Comparison of ENCODE assay signal across 16 mouse cellular contexts in genomic region chr10:13244192-13244591, GRCm38 (mm10). TPM values are rescaled to one million over a fixed set of nuclear protein-coding genes. Genes with fewer than 3 reads are reported as not detected.
DNase-seq lines count a peak whose midpoint lies in the region; ATAC-seq lines count a peak whose summit lies in the region.
"Had no signal": no experiment of that assay in that cellular context is flagged by ENCODE, and none has a peak within 500 bp of the region (broad histone marks: within the 10 kb centered on the region; RNA-seq: fewer than 3 reads in every experiment).

No protein-coding gene starts in this region.

- no peak for ATAC-seq in heart, embryonic 13.5 days (ENCODE audit: extremely low read depth, insufficient number of reproducible peaks, low FRiP score, low TSS enrichment)
- peak; percentile 60 for ATAC-seq in liver, embryonic 15.5 days (ENCODE audit: insufficient read depth)
- no peak for ATAC-seq in liver, embryonic 12.5 days
- 0 out of 2 replicates have a peak, but pooled peaks have one; percentile 19 for ATAC-seq in heart, embryonic 16.5 days (replicated peaks; ENCODE audit: extremely low read depth, insufficient read depth, low FRiP score)
- ATAC-seq: CD4-positive, CD25-positive, alpha-beta regulatory T cell, adult 4 months; forebrain, postnatal 0 days had no signal

- no peak overlapping the region for H3K4me2 ChIP-seq in heart, embryonic 13.5 days
- no peak overlapping the region for H3K4me2 ChIP-seq in liver, embryonic 15.5 days
- no peak overlapping the region for H3K4me2 ChIP-seq in liver, embryonic 12.5 days
- H3K4me2 ChIP-seq in heart, embryonic 16.5 days (ENCODE audit: low read depth, low read length) = no peak overlapping the region
- H3K4me2 ChIP-seq: neural tube, embryonic 15.5 days had no signal

- no peaks in the 10 kb centered on the region for H3K9me3 ChIP-seq in heart, embryonic 13.5 days
- no peaks in the 10 kb centered on the region for H3K9me3 ChIP-seq in liver, embryonic 15.5 days (replicated peaks)
- no peaks in the 10 kb centered on the region for H3K9me3 ChIP-seq in liver, embryonic 12.5 days (replicated peaks)
- no peaks in the 10 kb centered on the region for H3K9me3 ChIP-seq in heart, embryonic 16.5 days (replicated peaks; ENCODE audit: control insufficient read depth, low read length)
- H3K9me3 ChIP-seq: neural tube, embryonic 15.5 days had no signal

- no peak overlapping the region for H3K9ac ChIP-seq in heart, embryonic 13.5 days
- no peak overlapping the region for H3K9ac ChIP-seq in liver, embryonic 15.5 days
- H3K9ac ChIP-seq in liver, embryonic 12.5 days = no peak overlapping the region
- no peak overlapping the region for H3K9ac ChIP-seq in heart, embryonic 16.5 days (ENCODE audit: low read length)
- H3K9ac ChIP-seq: forebrain, postnatal 0 days; neural tube, embryonic 15.5 days had no signal

- intact Hi-C loops in heart, postnatal 25 days (cut with DNase I) = loop anchor here (5.0 kb wide), 1 partner anchor 157 kb away; no protein-coding TSS in a partner anchor

- 31% methylated on average over 3 of the region's 3 CpGs for WGBS in heart, embryonic 13.5 days
- 51% methylated on average over 3 of the region's 3 CpGs for WGBS in liver, embryonic 15.5 days (ENCODE audit: insufficient replicate concordance)
- WGBS in liver, embryonic 12.5 days (ENCODE audit: insufficient replicate concordance) = 31% methylated on average over 3 of the region's 3 CpGs
- WGBS in heart, embryonic 16.5 days = 35% methylated on average over 3 of the region's 3 CpGs

- peaks cover 40% of the 10 kb centered on the region for H3K4me1 ChIP-seq in heart, embryonic 13.5 days
- 0 out of 2 replicates have a peak, but pooled peaks cover 4% of the 10 kb centered on the region for H3K4me1 ChIP-seq in liver, embryonic 15.5 days (replicated peaks)
- peaks cover 7% of the 10 kb centered on the region for H3K4me1 ChIP-seq in liver, embryonic 12.5 days
- peaks cover 11% of the 10 kb centered on the region for H3K4me1 ChIP-seq in heart, embryonic 16.5 days (ENCODE audit: control insufficient read depth, insufficient read depth, low read length)
- H3K4me1 ChIP-seq: neural tube, embryonic 15.5 days had no signal

- H3K36me3 ChIP-seq in heart, embryonic 13.5 days = peaks cover 76% of the 10 kb centered on the region
- H3K36me3 ChIP-seq in liver, embryonic 15.5 days (replicated peaks) = no peaks in the 10 kb centered on the region; the same call in 1 of the 2 replicates
- H3K36me3 ChIP-seq in liver, embryonic 12.5 days = peaks cover 10% of the 10 kb centered on the region; the same call in 1 of the 2 replicates
- peaks cover 33% of the 10 kb centered on the region for H3K36me3 ChIP-seq in heart, embryonic 16.5 days (ENCODE audit: control insufficient read depth, insufficient read depth)
- H3K36me3 ChIP-seq: neural tube, embryonic 15.5 days had no signal

- no peaks in the 10 kb centered on the region for H3K27me3 ChIP-seq in heart, embryonic 13.5 days (replicated peaks)
- H3K27me3 ChIP-seq in liver, embryonic 15.5 days = no peaks in the 10 kb centered on the region
- H3K27me3 ChIP-seq in liver, embryonic 12.5 days (replicated peaks) = no peaks in the 10 kb centered on the region
- H3K27me3 ChIP-seq in heart, embryonic 16.5 days (ENCODE audit: control insufficient read depth, insufficient read depth, low read length) = no peaks in the 10 kb centered on the region
- H3K27me3 ChIP-seq: neural tube, embryonic 15.5 days had no signal

- DNase-seq in heart, postnatal 25 days (ENCODE audit: low spot score) = no peak
- DNase-seq in kidney, postnatal 14 days = peak; percentile 24
- DNase-seq in Muller cell, postnatal 12 days (ENCODE audit: inconsistent ontology term) = no peak
- DNase-seq: cerebellum, postnatal 14 days; forebrain, postnatal 0 days; gastrocnemius, postnatal 10 days; layer of hippocampus, postnatal 36 days; left cerebral cortex, postnatal 4 days; lung, adult 2 months; retina, postnatal 1 day had no signal

- H3K27ac ChIP-seq in heart, embryonic 13.5 days (replicated peaks) = peak overlapping the region; percentile 68
- H3K27ac ChIP-seq in liver, embryonic 15.5 days (replicated peaks) = no peak overlapping the region
- no peak overlapping the region for H3K27ac ChIP-seq in liver, embryonic 12.5 days
- H3K27ac ChIP-seq in heart, embryonic 16.5 days (ENCODE audit: low read length) = peak overlapping the region; percentile 24; the same call in 1 of the 2 replicates
- H3K27ac ChIP-seq: neural tube, embryonic 15.5 days had no signal

- no peak overlapping the region for H3K4me3 ChIP-seq in heart, embryonic 13.5 days
- H3K4me3 ChIP-seq in liver, embryonic 15.5 days (replicated peaks) = no peak overlapping the region
- no peak overlapping the region for H3K4me3 ChIP-seq in liver, embryonic 12.5 days
- no peak overlapping the region for H3K4me3 ChIP-seq in heart, embryonic 16.5 days (ENCODE audit: low read length)
- H3K4me3 ChIP-seq: neural tube, embryonic 15.5 days had no signal

RNA-seq across cellular contexts. Expression of gene Ltv1, which starts 51.2 kb away (rescaled TPM):
- polyA plus RNA-seq in heart, embryonic 13.5 days (2015; fragmentation: Nextera tagmentation; extraction: Ambion mirVana) = 47.9 and 52.1 TPM in 2 replicates
- 10 to 100 TPM; 22.9 to 25.0 TPM for total RNA-seq in heart, postnatal 25 days (2021)
- polyA plus RNA-seq in liver, embryonic 15.5 days (2015; fragmentation: Nextera tagmentation; extraction: Ambion mirVana) = 23.0 and 27.1 TPM in 2 replicates
- polyA plus RNA-seq in liver, embryonic 12.5 days (2016; fragmentation: Nextera tagmentation; extraction: Ambion mirVana) = 58.3 and 61.1 TPM in 2 replicates
- polyA plus RNA-seq in heart, embryonic 16.5 days (2015; fragmentation: Nextera tagmentation; extraction: Ambion mirVana) = 42.4 and 47.1 TPM in 2 replicates

Comparison
In these comparisons a context has a peak if more than half of its experiments do, and no peak if none do; other contexts are left out.
1. ATAC-seq: peak in liver, embryonic 15.5 days (single experiment) and heart, embryonic 16.5 days (single experiment); none in heart, embryonic 13.5 days (single experiment) and liver, embryonic 12.5 days (single experiment).
2. H3K27ac ChIP-seq: peak in heart, embryonic 13.5 days (single experiment) and heart, embryonic 16.5 days (single experiment); none in liver, embryonic 15.5 days (single experiment) and liver, embryonic 12.5 days (single experiment).